Mouse (Mus musculus): ENCODE data around the gene Gprc5c.
A peak's percentile ranks its signal among the peaks of the same experiment; 100 is the strongest.

Gene Gprc5c

GRCm38 (mm10) chr11:114833166-114833565 is 17.8 kb upstream of the Gprc5c start:
- DNase-seq (ENCODE audit: low read depth in 1 of 2, low spot score in 2 of 2), result no peak

- DNase-seq (ENCODE audit: low read depth in 1 of 2, low spot score in 2 of 2), result no peak
Measured at GRCm38 (mm10) chr11:114843818-114844463, 7.0 kb upstream of the Gprc5c start.

- DNase-seq (ENCODE audit: low read depth in 1 of 2, low spot score in 2 of 2), result no peak
Measured at GRCm38 (mm10) chr11:114844464-114845220, 6.3 kb upstream of the Gprc5c start.

DNA sequence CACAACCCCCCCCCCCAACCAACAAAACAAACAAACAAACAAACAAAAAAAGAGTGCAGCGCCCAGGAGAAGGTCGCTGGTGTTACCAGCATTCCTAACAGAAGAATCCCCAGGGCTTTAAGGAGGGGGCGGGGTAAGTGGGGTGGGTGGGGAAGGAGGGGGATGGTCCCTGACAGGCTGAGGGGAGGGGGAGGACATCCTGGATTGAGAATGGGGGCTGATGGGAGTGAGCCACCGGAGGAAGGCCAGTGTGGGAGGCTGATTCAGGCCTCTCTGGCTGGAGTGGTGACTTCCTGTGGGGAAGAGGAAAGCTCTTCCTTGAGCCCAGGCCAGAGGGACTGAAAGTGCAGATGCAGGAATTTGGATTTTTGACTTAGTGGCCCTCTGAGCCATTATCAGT is 4.6 kb upstream of the Gprc5c start:
- DNase-seq (ENCODE audit: low read depth in 1 of 2, low spot score in 2 of 2), result no peak

- DNase-seq (ENCODE audit: low read depth in 1 of 2, low spot score in 2 of 2), result no peak
Measured at GRCm38 (mm10) chr11:114847008-114847407, 3.9 kb upstream of the Gprc5c start.

DNA sequence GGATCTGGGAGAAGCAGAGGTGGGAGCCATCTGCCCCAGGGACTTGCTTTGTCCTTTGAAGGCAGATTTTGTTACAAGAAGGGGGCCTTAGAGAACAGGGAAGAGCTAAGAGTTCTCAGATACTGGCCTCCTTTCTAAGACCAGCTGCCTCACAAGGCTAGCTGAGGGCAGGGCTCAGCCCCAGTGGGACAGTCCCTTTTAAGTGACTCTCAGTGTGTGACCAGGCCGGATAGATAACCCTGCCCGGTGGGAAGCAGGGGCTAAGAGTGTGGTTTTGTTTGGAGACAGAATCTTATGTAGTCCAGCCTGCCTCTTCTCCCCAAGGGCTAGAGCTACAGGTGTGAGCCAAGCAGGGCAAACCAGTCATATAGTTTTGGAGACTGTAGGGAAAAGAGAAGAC is 1.4 kb upstream of the Gprc5c start:
- DNase-seq (ENCODE audit: low read depth in 1 of 2, low spot score in 2 of 2), result no peak

- DNase-seq (ENCODE audit: low read depth in 1 of 2, low spot score in 2 of 2), result no peak
Measured at GRCm38 (mm10) chr11:114850066-114850451, 893 bp upstream of the Gprc5c start.

- DNase-seq (ENCODE audit: low read depth in 1 of 2, low spot score in 2 of 2), result no peak
Measured at GRCm38 (mm10) chr11:114851269-114851607, 286 bp downstream of the Gprc5c start.

GRCm38 (mm10) chr11:114851608-114852310 is 807 bp downstream of the Gprc5c start:
- DNase-seq (ENCODE audit: low read depth in 1 of 2, low spot score in 2 of 2), result peak in 1 of 2 experiments; percentile 30

GRCm38 (mm10) chr11:114852311-114853173 is 1.6 kb downstream of the Gprc5c start:
- DNase-seq (ENCODE audit: low read depth in 1 of 2, low spot score in 2 of 2), result peak in 1 of 2 experiments; percentile 56

GRCm38 (mm10) chr11:114853174-114853838 is 2.4 kb downstream of the Gprc5c start:
- no peak for DNase-seq (ENCODE audit: low read depth in 1 of 2, low spot score in 2 of 2)

GRCm38 (mm10) chr11:114854581-114854980 is 3.6 kb downstream of the Gprc5c start:
- DNase-seq (ENCODE audit: low read depth in 1 of 2, low spot score in 2 of 2), result no peak

GRCm38 (mm10) chr11:114856125-114856524 is 5.2 kb downstream of the Gprc5c start:
- DNase-seq (ENCODE audit: low read depth in 1 of 2, low spot score in 2 of 2), result no peak

GRCm38 (mm10) chr11:114858641-114859040 is 7.7 kb downstream of the Gprc5c start:
- peak in 1 of 2 experiments; percentile 53 for DNase-seq (ENCODE audit: low read depth in 1 of 2, low spot score in 2 of 2)

DNA sequence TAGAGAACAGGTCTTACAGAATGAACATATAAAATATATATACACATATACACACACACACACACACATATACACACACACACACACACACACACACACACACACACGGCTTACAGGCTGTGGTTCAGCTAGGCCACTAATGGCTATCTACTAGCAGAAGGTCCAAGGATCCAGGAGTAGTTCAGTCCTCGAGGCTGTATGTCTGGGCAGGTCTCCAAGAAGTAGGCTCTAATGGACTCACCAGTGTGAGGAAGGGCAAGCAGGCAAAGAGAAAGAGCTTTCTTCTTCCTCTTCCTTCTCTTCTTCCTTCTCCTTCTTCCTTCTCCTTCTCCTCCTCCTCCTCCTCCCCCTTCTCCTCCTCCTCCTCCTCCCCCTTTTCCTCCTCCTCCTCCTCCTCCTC is 10.1 kb downstream of the Gprc5c start:
- DNase-seq (ENCODE audit: low read depth in 1 of 2, low spot score in 2 of 2), result no peak

DNA sequence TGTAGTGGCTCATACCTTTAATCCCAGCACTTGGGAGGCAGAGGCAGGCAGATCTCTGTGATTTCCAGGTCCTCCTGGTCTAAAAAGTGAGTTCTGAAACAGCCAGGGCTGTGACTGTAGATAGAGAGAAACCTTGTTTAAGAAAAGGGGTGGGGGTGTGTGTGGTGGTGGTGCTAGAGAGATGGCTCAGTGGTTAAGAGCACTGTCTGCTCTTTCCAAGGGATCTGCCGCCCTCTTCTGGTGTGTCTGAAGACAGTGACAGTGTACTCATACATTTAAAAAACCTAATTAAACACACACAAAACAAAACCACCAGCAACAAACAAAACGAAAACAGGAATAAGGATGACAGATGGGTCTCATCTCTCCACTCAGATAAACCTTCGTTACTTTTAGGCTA is 11.7 kb downstream of the Gprc5c start:
- no peak for DNase-seq (ENCODE audit: low read depth in 1 of 2, low spot score in 2 of 2)

- no peak for DNase-seq (ENCODE audit: low read depth in 1 of 2, low spot score in 2 of 2)
Measured at GRCm38 (mm10) chr11:114863918-114864420, 13.0 kb downstream of the Gprc5c start.

DNA sequence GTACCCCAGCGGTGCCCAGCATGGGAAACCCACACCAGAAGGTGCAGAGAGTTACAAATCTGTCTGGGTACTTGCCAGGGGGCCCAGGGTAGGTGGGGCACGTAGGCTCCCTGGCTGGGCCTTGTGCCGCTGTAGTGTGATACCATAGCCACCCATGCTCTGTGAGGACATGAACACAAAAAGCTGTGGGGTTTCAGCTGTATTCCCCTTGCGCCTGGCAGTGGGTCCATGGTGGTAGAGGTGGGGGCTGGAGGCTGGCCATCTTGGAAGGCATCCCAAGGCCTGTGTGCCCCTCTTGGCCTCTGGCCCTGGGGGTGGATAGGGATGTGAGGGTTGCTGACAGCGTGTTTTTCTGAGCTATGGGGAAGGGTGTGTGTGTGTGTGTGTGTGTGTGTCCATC is 15.0 kb downstream of the Gprc5c start:
- no peak for DNase-seq (ENCODE audit: low read depth in 1 of 2, low spot score in 2 of 2)

- DNase-seq (ENCODE audit: low read depth in 1 of 2, low spot score in 2 of 2), result no peak
Measured at GRCm38 (mm10) chr11:114866486-114867360, 15.8 kb downstream of the Gprc5c start.
